Mouse (Mus musculus) brain, adult 2 months (tissue): ENCODE results near the gene Pgm5.
"Not testable (repeated sequence)": the region's sequence is repeated elsewhere in the genome, so short reads cannot be mapped to it uniquely, and the experiment has no call there.

ENCODE experiments used
- DNase-seq: peaks from one replicate; pipeline ENCODE4 v3.0.0; 2011; ENCODE audit warnings: low read depth, low spot score

The Pgm5 gene

GRCm38 (mm10) chr19:24861612-24862451 is at the start of gene Pgm5:
TSS of gene Pgm5 (minus strand) at chr19:24861855.
- DNase-seq, result no peak

- DNase-seq, result no peak
Observed at GRCm38 (mm10) chr19:24908385-24909155, 46.9 kb upstream of the Pgm5 start.

GRCm38 (mm10) chr19:24907655-24908054 is 46.0 kb upstream of the Pgm5 start:
- no peak for DNase-seq

- DNase-seq, result no peak
Observed at GRCm38 (mm10) chr19:24902821-24903220, 41.2 kb upstream of the Pgm5 start.

- no peak for DNase-seq
Observed at GRCm38 (mm10) chr19:24902256-24902655, 40.6 kb upstream of the Pgm5 start.

GRCm38 (mm10) chr19:24901666-24902065 is 40.0 kb upstream of the Pgm5 start:
- DNase-seq, result no peak

- DNase-seq, result no peak
Observed at GRCm38 (mm10) chr19:24900581-24901220, 39.0 kb upstream of the Pgm5 start, which contains the start of gene Foxd4. TSS of gene Foxd4 (minus strand) at chr19:24901197.

- DNase-seq, result no peak
Observed at GRCm38 (mm10) chr19:24899578-24900544, 38.2 kb upstream of the Pgm5 start.

GRCm38 (mm10) chr19:24898737-24899577 is 37.3 kb upstream of the Pgm5 start:
- DNase-seq, result peak; percentile 6

- no peak for DNase-seq
Observed at GRCm38 (mm10) chr19:24897896-24898736, 36.5 kb upstream of the Pgm5 start.

- DNase-seq, result no peak
Observed at GRCm38 (mm10) chr19:24897006-24897895, 35.6 kb upstream of the Pgm5 start.

- no peak for DNase-seq
Observed at GRCm38 (mm10) chr19:24896536-24896935, 34.9 kb upstream of the Pgm5 start.

- no peak for DNase-seq
Observed at GRCm38 (mm10) chr19:24886888-24887287, 25.2 kb upstream of the Pgm5 start.

GRCm38 (mm10) chr19:24885504-24885903 is 23.8 kb upstream of the Pgm5 start:
- DNase-seq, result peak; percentile 72

GRCm38 (mm10) chr19:24881237-24881636 is 19.6 kb upstream of the Pgm5 start:
- DNase-seq, result no peak

GRCm38 (mm10) chr19:24875129-24875870 is 13.6 kb upstream of the Pgm5 start, which contains the start of gene Gm10053:
TSS of gene Gm10053 (plus strand) at chr19:24875686.
- not testable (repeated sequence) for DNase-seq

GRCm38 (mm10) chr19:24873873-24874272 is 12.2 kb upstream of the Pgm5 start:
- DNase-seq, result peak; percentile 13
